Mouse (Mus musculus) CH12.LX (cell line): ENCODE data around the gene B3gnt6. TPM values are rescaled to one million over a fixed set of nuclear protein-coding genes. Genes with fewer than 3 reads are reported as not detected.

Experiments
- DNase-seq: peaks from one replicate; pipeline ENCODE4 v3.0.0-alpha.2; 2013; ENCODE audit errors: extremely low read depth
- H3K27ac ChIP-seq: 2 replicates; pipeline ENCODE4 v1.5.1; 2012; ENCODE audit warnings: low read depth, mild to moderate bottlenecking, control low read depth, moderate library complexity; ENCODE audit not compliant: insufficient read depth
- H3K27me3 ChIP-seq: replicated peaks from 2 replicates; pipeline ENCODE3; 2012; ENCODE audit warnings: inconsistent platforms
- H3K36me3 ChIP-seq, 2 experiments: replicated peaks in 1 of 2; 2 replicates each; pipeline versions ENCODE3 to v1.6.1; 2012; ENCODE audit warnings: inconsistent platforms in 1 of 2, low read length in 1 of 2, mild to moderate bottlenecking in 1 of 2, mixed read lengths in 1 of 2, moderate library complexity in 1 of 2; ENCODE audit not compliant: control insufficient read depth in 1 of 2, insufficient read depth in 1 of 2
- H3K4me1 ChIP-seq, 2 experiments: 2 replicates each; pipeline ENCODE4 v1.6.1; 2012; ENCODE audit warnings: inconsistent platforms in 1 of 2, moderate library complexity in 1 of 2; ENCODE audit not compliant: insufficient read depth in 2 of 2, control insufficient read depth in 1 of 2
- H3K4me2 ChIP-seq: 2 replicates; pipeline ENCODE4 v1.6.1; 2012; ENCODE audit warnings: low read depth, mild to moderate bottlenecking, control low read depth; ENCODE audit not compliant: poor library complexity, insufficient read depth, severe bottlenecking
- H3K4me3 ChIP-seq, 3 experiments: fragments of 150-350 bp in 1 of 3; sonication (generic) in 1 of 3; replicated peaks in 1 of 3; 2 replicates each; pipeline versions ENCODE3 to v1.5.1; 2011 to 2012; ENCODE audit warnings: low read depth in 2 of 3, low read length in 2 of 3, mild to moderate bottlenecking in 2 of 3, moderate library complexity in 2 of 3, control low read depth in 1 of 3, improper control_type of control experiment in 1 of 3, inconsistent platforms in 1 of 3, mixed read lengths in 1 of 3; ENCODE audit not compliant: poor library complexity in 1 of 3
- H3K79me2 ChIP-seq: replicated peaks from 2 replicates; pipeline ENCODE4 v1.6.1; 2012; ENCODE audit warnings: mild to moderate bottlenecking, moderate library complexity; ENCODE audit not compliant: control insufficient read depth, poor library complexity, insufficient read depth, severe bottlenecking; ENCODE audit errors: extremely low read depth
- H3K9ac ChIP-seq: 2 replicates; pipeline ENCODE4 v1.6.1; 2012; ENCODE audit warnings: low read depth, mild to moderate bottlenecking, control low read depth, moderate library complexity; ENCODE audit not compliant: insufficient read depth
- H3K9me3 ChIP-seq: replicated peaks from 2 replicates; pipeline ENCODE3; 2012; ENCODE audit warnings: low read length, inconsistent platforms, mixed read lengths
- CHD1 ChIP-seq: IDR thresholded peaks from 2 replicates; pipeline ENCODE4 v1.6.1; 2012; ENCODE audit warnings: low read depth, low read length, improper control_type of control experiment, inconsistent platforms
- CHD2 ChIP-seq: IDR thresholded peaks from 2 replicates; pipeline ENCODE4 v1.6.1; 2011; ENCODE audit warnings: low read length, improper control_type of control experiment
- CTCF ChIP-seq, 2 experiments: IDR thresholded peaks in 1 of 2; conservative IDR thresholded peaks in 1 of 2; 2 replicates each; pipeline ENCODE4 v1.5.1; 2011 to 2012; ENCODE audit warnings: low read depth in 2 of 2, low read length in 2 of 2, improper control_type of control experiment in 1 of 2, inconsistent platforms in 1 of 2, mild to moderate bottlenecking in 1 of 2, moderate library complexity in 1 of 2
- E2F4 ChIP-seq: IDR thresholded peaks from 2 replicates; pipeline ENCODE4 v1.6.1; 2011; ENCODE audit warnings: low read depth, low read length, improper control_type of control experiment; ENCODE audit not compliant: insufficient replicate concordance
- EP300 ChIP-seq: IDR thresholded peaks from 2 replicates; pipeline ENCODE4 v1.6.1; 2011; ENCODE audit warnings: low read length, improper control_type of control experiment
- ETS1 ChIP-seq: conservative IDR thresholded peaks from 2 replicates; pipeline ENCODE4 v1.6.1; 2012; ENCODE audit warnings: low read depth, mild to moderate bottlenecking, inconsistent platforms, low read length, improper control_type of control experiment, moderate library complexity
- GABPA ChIP-seq: IDR thresholded peaks from 2 replicates; pipeline ENCODE4 v1.6.1; 2012; ENCODE audit warnings: low read depth, low read length, improper control_type of control experiment, inconsistent platforms; ENCODE audit not compliant: insufficient replicate concordance
- HCFC1 ChIP-seq: IDR thresholded peaks from 2 replicates; pipeline ENCODE4 v1.6.1; 2012; ENCODE audit warnings: low read depth, mild to moderate bottlenecking, inconsistent platforms, low read length, improper control_type of control experiment
- KAT2A ChIP-seq: IDR thresholded peaks from 2 replicates; pipeline ENCODE4 v1.6.1; 2012; ENCODE audit warnings: low read length, improper control_type of control experiment, inconsistent platforms; ENCODE audit not compliant: insufficient replicate concordance
- MAFK ChIP-seq: IDR thresholded peaks from 2 replicates; pipeline ENCODE4 v1.6.1; 2011; ENCODE audit warnings: low read length, improper control_type of control experiment; ENCODE audit not compliant: insufficient replicate concordance
- MAX ChIP-seq: IDR thresholded peaks from 2 replicates; pipeline ENCODE4 v1.6.1; 2011; ENCODE audit warnings: low read length, improper control_type of control experiment
- MAZ ChIP-seq: IDR thresholded peaks from 2 replicates; pipeline ENCODE4 v1.6.1; 2012; ENCODE audit warnings: low read depth, mild to moderate bottlenecking, inconsistent platforms, low read length, improper control_type of control experiment, moderate library complexity
- MXI1 ChIP-seq: IDR thresholded peaks from 2 replicates; pipeline ENCODE4 v1.6.1; 2011; ENCODE audit warnings: mild to moderate bottlenecking, low read depth, low read length, improper control_type of control experiment
- MYC ChIP-seq: IDR thresholded peaks from 2 replicates; pipeline ENCODE4 v1.6.1; 2011; ENCODE audit warnings: low read depth, mild to moderate bottlenecking, improper control_type of control experiment, low read length
- NELFE ChIP-seq: IDR thresholded peaks from 2 replicates; pipeline ENCODE4 v1.6.1; 2011; ENCODE audit warnings: low read depth, low read length, improper control_type of control experiment
- NRF1 ChIP-seq: IDR thresholded peaks from 2 replicates; pipeline ENCODE4 v1.6.1; 2014; ENCODE audit warnings: low read depth, mild to moderate bottlenecking, inconsistent platforms, low read length, improper control_type of control experiment, moderate library complexity
- RAD21 ChIP-seq: IDR thresholded peaks from 2 replicates; pipeline ENCODE4 v1.6.1; 2011; ENCODE audit warnings: low read depth, mild to moderate bottlenecking, low read length, improper control_type of control experiment, moderate library complexity
- RCOR1 ChIP-seq: conservative IDR thresholded peaks from 2 replicates; pipeline ENCODE4 v1.6.1; 2012; ENCODE audit warnings: low read depth, mild to moderate bottlenecking, inconsistent platforms, low read length, improper control_type of control experiment
- SIN3A ChIP-seq: IDR thresholded peaks from 2 replicates; pipeline ENCODE4 v1.6.1; 2012; ENCODE audit warnings: low read length, improper control_type of control experiment, inconsistent platforms
- SMC3 ChIP-seq: IDR thresholded peaks from 2 replicates; pipeline ENCODE4 v1.6.1; 2011; ENCODE audit warnings: low read depth, low read length, improper control_type of control experiment
- TBP ChIP-seq: conservative IDR thresholded peaks from 2 replicates; pipeline ENCODE4 v1.6.1; 2011; ENCODE audit warnings: low read depth, low read length, improper control_type of control experiment
- UBTF ChIP-seq: IDR thresholded peaks from 2 replicates; pipeline ENCODE4 v1.6.1; 2012; ENCODE audit warnings: low read depth, mild to moderate bottlenecking, inconsistent platforms, low read length, improper control_type of control experiment, moderate library complexity
- USF1 ChIP-seq: IDR thresholded peaks from 2 replicates; pipeline ENCODE4 v1.6.1; 2014; ENCODE audit warnings: low read depth, mild to moderate bottlenecking, inconsistent platforms, low read length, improper control_type of control experiment
- USF2 ChIP-seq: conservative IDR thresholded peaks from 2 replicates; pipeline ENCODE4 v1.6.1; 2011; ENCODE audit warnings: low read depth, low read length, improper control_type of control experiment
- ZMIZ1 ChIP-seq: IDR thresholded peaks from 2 replicates; pipeline ENCODE4 v1.6.1; 2012; ENCODE audit warnings: low read depth, mild to moderate bottlenecking, inconsistent platforms, low read length, improper control_type of control experiment
- ZNF384 ChIP-seq: IDR thresholded peaks from 2 replicates; pipeline ENCODE4 v1.6.1; 2012; ENCODE audit warnings: low read depth, low read length, improper control_type of control experiment, inconsistent platforms
- dilution Hi-C: fragments of 300-500 bp; cut with MboI; formaldehyde crosslinking; loops from 2 replicates; pipeline ENCODE4 v1.14.3; 2020; ENCODE audit warnings: low sequenced_read_pairs; ENCODE audit not compliant: extremely low pct_unique_long_range_greater_than_20kb, extremely low pct_ligation_motif_present
- in situ Hi-C: fragments of 300-500 bp; cut with MboI; formaldehyde crosslinking; loops from 3 replicates; pipeline ENCODE4 v1.14.3; 2019; ENCODE audit warnings: low sequenced_read_pairs, low pct_ligation_motif_present, low pct_unique_long_range_greater_than_20kb, mixed read lengths
- polyA plus RNA-seq: library from polyadenylated mRNA; unstranded; fragments of >175 nt; gene quantifications from 2 replicates; pipeline ENCODE4 v1.2.1, GENCODE M21; 2012; ENCODE audit warnings: low read depth; ENCODE audit not compliant: insufficient read length
- total RNA-seq, 2 experiments: library from RNA; depleted of rRNA; stranded (reverse); fragments of 300-350 nt in 1 of 2; fragments of >200 nt in 1 of 2; gene quantifications; 2 replicates each; pipeline ENCODE4 v1.2.3; 2012 to 2014

Gene B3gnt6
- total and polyA plus RNA-seq, 3 experiments, result not detected

- TF ChIP-seq CHD2 (no peak), ETS1 (no peak), RAD21 (no peak), MAZ (no peak), GABPA (no peak), NRF1 (no peak), KAT2A (no peak), RCOR1 (no peak), MAFK (no peak), UBTF (no peak), TBP (no peak)
- no peaks in the 10 kb centered on the region for H3K9me3 ChIP-seq
- H3K79me2 ChIP-seq, result no peaks in the 10 kb centered on the region
- no peaks in the 10 kb centered on the region for H3K36me3 ChIP-seq
- in situ Hi-C loops, result no loop called here
- H3K27ac ChIP-seq, result no peak overlapping the region
- H3K4me3 ChIP-seq, result no peak overlapping the region
- H3K27me3 ChIP-seq, result no peaks in the 10 kb centered on the region
- dilution Hi-C loops, result no loop called here
- DNase-seq, result no peak
- H3K4me2 ChIP-seq, result no peak overlapping the region
- H3K9ac ChIP-seq, result no peak overlapping the region
- no peaks in the 10 kb centered on the region for H3K4me1 ChIP-seq
These were observed 3.7 kb upstream of the B3gnt6 start for GRCm38 (mm10) chr7:98202946-98203345.

GRCm38 (mm10) chr7:98201493-98202028 is 2.3 kb upstream of the B3gnt6 start:
- in situ Hi-C loops (no loop called here), dilution Hi-C loops (no loop called here)
- no peaks in the 10 kb centered on the region for H3K79me2 ChIP-seq
- no peak overlapping the region for H3K4me3 ChIP-seq
- no peak overlapping the region for H3K4me2 ChIP-seq
- H3K4me1 ChIP-seq, result no peaks in the 10 kb centered on the region
- H3K9ac ChIP-seq, result no peak overlapping the region
- H3K27ac ChIP-seq, result no peak overlapping the region
- TF ChIP-seq EP300 (no peak), E2F4 (no peak), USF2 (no peak), SIN3A (no peak), ZMIZ1 (no peak), MAX (no peak), NELFE (no peak), CTCF (conservative IDR thresholded peaks at IDR 0.05 in 1 of 2, IDR thresholded peaks at IDR 0.05 in 1 of 2; ENCODE audit: low read depth in 2 of 2, low read length in 2 of 2) (no peak), MXI1 (no peak), MYC (no peak), USF1 (no peak), CHD1 (no peak), TBP (no peak), SMC3 (no peak), ZNF384 (no peak), CHD2 (no peak), RCOR1 (no peak), HCFC1 (no peak)
- H3K36me3 ChIP-seq, result no peaks in the 10 kb centered on the region
- H3K9me3 ChIP-seq, result no peaks in the 10 kb centered on the region
- DNase-seq, result no peak
- no peaks in the 10 kb centered on the region for H3K27me3 ChIP-seq
